Mouse (Mus musculus): Measurements from ENCODE around the gene Slc12a8. TPM values are rescaled to one million over a fixed set of nuclear protein-coding genes. Genes with fewer than 3 reads are reported as not detected.

The Slc12a8 gene
- polyA plus RNA-seq, 1 experiment: 54.9 TPM

Other genes with a start within 250 kb of the Slc12a8 start
- 6.5 and 11.7 TPM in 2 replicates for gene Zfp148, start 136.5 kb upstream of the Slc12a8 start, polyA plus RNA-seq (2012; rRNA removed)
- 7.7 and 15.1 TPM in 2 replicates for gene Heg1, start 167.0 kb downstream of the Slc12a8 start, polyA plus RNA-seq (2012; rRNA removed)